Mouse (Mus musculus) lung, adult 2 months (tissue): ENCODE results near the gene Tmcc3.

ENCODE experiments used
- CTCF ChIP-seq: fragments of 200-500 bp; IDR thresholded peaks from 2 replicates; pipeline ENCODE4 v1.5.1; 2011; ENCODE audit warnings: mild to moderate bottlenecking, low read length, control low read depth; ENCODE audit not compliant: insufficient read depth
- POLR2A ChIP-seq: fragments of 200-500 bp; IDR thresholded peaks from 2 replicates; pipeline ENCODE4 v1.6.1; 2011; ENCODE audit warnings: low read depth, mild to moderate bottlenecking, control low read depth, low read length, borderline replicate concordance; ENCODE audit errors: extremely low read depth

GRCm38 (mm10) chr10:94567251-94567650 lies 255.5 kb downstream of the Tmcc3 start:
- TF ChIP-seq CTCF: no peak
- no peak for TF ChIP-seq POLR2A
